Mouse (Mus musculus): ENCODE results near the gene Glt28d2.
"Not testable (repeated sequence)": the region's sequence is repeated elsewhere in the genome, so short reads cannot be mapped to it uniquely, and the experiment has no call there.

Glt28d2 gene

DNA sequence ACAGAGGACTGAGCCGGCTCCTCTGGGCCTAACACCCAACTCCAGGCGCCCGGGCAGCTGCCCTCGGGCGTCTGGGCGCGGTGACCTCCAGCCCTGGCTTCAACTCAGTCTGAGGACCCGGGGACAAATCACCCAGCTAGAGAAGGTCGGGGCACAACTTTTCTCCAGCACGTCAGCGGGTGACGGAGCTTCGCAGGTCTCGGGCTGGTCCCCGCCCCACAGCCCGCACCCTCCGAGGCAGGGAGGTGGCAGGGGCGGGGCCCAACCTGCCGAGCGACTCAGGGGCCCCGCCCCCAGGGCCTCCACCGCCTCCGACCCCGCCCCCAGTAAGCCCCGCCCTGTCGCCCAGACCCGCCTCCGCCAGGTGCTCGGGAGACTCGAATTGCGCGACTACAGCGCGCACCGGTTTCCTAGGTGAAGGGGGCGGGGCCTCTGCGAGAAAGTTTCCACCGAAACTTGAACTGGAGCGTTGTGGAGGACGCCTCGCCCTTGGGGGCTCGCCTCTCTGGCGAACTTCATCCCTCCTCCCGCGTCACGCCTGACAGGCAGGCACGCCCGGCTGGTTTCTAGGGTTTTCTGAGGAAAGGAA is at the start of gene Glt28d2, which contains the start of gene Gm37240:
Gene Glt28d2, minus strand, starts transcription at position 278 of the 589 bp plus-strand sequence.
Gene Gm37240, minus strand, starts transcription at position 280 of the 589 bp plus-strand sequence.
- peak; percentile 92 for DNase-seq (ENCODE audit: low spot score)

DNA sequence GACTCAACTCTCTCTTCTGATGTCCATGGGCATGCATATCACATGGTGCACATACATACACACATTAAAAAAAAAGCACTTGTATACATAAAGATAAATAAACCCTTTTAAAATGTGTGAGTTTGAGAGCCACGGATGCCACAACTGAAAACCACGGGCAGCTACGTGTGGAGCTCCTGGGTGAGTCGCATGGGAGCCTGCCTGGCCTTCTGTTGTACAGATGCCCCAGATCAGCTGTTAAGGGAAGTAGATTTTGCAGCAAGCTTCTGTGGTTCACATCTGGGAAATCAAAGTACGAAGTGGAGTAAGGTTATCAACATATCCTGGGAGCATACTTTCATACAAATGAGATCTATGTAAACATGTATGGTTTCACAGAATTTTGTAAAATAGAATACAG is 46.3 kb upstream of the Glt28d2 start:
- DNase-seq (ENCODE audit: low spot score) = no peak

DNA sequence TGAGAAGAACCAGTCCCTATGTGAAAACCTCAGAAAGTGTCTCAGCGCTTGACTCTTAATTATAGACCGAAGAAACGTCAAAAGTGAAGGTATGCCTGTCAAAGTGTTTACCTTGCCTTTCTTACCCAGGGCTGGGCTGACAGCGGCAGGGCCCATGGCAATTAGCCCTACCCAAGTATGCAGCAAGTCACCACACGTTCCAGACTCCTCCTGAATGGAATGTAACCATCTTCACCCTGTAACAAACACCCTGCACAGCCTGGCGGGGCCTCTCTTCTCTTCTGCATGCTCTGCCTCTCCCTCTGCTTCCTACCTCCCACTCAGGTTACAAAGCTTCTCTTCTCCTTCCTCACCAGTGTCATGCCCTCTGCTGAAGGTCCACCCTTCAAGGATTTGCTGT is 44.5 kb upstream of the Glt28d2 start:
- DNase-seq (ENCODE audit: low spot score) = peak; percentile 48

DNA sequence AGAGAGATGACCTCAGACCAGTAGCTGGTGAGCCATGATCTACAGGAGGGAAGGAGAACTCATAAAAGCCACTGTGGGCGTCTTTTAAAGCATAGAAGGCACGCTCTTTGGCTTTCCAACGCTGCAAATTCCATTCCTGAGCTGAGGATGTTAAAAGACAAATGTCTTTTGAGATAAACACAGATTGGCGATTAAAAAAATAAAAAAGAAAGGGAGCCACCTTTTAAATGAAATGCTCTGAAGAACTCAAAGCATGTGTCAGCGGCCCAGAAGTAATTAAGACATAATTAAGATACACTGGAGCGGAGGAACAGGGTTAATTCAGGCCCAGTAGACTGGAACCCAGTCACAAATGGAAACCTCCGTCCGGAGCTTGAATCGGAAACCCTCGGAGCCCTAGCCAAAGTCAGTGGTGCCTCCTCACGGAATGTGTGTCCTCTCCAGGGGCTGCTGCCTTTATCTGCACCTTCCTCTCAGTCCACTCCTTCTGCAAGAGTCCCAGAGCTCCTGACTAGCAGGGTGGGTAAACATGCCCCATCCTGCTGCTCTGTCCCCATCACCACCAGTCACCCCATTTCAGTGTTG is 43.4 kb upstream of the Glt28d2 start:
- no peak for DNase-seq (ENCODE audit: low spot score)

DNA sequence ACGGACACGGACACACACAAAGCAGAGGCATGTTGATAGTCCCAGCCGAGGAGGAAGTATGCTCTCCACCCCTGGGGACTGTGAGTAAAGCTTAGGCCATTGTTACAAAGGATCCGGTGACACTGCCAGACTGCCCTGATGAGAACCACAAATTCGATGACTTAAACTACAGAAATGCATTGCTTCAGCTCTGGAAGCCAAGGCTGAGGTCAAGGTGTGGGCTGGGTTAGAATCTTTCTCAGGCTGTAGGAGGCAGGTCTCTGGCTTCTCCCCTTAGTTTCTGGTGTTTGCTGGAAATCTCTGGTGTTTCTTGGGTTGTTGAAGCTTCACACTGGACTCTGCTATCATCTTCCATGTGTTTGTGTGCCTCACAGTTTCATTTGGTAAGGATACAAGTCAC is 42.4 kb upstream of the Glt28d2 start:
- DNase-seq (ENCODE audit: low spot score) = no peak

DNA sequence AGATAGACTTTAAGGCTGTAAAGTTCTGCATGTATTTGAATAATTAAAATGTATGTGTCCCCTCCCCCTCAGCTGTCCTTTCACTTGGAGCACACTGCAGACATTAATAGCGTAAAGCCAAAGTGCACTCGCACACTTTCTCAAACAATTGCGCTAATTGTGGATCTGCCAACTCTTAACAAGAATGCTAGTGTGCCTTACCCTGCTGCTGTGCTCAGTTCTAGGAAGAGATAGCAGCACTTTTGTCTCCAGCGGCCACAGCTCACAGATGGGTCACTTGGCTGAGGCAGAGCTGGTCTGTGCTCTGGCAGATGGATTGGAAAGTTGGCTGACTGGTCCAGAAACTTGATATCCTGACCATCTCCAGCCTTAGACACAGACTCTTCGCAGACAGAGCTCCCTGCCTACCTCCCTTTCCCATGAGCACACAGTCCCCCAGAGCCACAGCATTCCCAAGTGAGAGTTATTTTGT is 40.9 kb upstream of the Glt28d2 start:
- DNase-seq (ENCODE audit: low spot score) = no peak

DNA sequence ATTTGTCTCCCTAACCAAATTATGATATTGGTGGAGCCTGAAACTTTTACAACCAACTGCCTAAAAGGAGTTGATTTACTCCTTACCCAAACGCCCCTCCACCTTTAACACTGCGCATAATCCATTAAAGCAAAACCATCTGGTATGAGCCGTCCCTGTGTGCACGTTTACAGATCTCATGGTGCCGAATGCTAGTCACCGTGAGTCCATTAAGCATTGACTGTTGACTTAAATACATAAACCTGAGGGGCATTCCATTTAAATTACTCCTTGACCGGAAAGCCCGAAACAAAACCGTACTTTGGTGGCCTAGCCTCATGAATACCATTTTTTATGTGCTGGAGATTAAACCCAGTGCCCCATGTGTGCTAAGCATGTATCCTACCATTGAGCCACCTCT is 40.0 kb upstream of the Glt28d2 start:
- DNase-seq (ENCODE audit: low spot score) = no peak

DNA sequence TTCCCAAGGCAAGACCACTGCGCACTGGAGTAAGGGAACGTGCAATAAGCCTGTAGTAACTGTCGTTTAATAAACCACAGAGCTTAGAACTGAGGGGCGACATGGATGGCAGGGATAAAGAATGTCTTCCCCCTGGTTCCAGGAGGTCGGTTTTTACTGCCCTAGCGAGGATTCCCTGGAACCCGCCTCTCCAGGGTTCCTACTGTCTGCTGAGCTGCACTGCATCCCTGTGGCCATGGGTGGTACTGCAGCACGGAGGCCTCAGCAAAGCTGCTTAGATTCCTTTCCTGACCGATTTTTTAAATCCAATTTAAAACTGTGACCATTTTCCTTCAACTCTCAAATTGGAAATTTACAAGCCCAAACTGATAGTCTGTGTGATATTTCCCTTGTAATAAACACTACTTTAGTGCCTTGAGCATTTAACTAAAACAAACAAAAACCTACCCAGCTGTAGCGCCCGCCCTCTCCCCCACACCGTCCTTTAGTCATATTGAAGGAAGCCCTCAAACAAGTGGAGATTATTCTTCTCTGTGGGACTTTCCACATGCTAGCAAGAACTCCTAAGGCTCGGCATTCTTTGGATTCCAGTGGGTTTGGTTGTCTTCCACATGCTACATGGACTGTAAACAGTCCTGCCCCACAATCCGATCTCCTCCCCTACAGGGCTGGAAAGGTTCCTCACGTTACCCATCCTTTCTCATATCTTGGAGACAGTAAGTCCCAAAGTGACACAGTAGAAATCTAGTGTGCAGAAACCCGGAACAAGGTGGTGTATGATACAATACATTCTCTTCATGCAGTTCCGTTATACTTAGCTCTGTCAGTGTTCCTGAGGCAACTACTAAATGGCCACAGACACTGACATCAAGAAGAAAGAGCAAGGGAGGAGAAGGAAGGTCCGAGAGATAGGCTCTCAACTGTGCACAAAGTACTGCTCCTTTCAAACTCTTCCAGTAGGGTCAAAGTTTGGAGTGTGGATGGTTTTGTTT is 36.9 kb upstream of the Glt28d2 start:
- peak; percentile 85 for DNase-seq (ENCODE audit: low spot score)

DNA sequence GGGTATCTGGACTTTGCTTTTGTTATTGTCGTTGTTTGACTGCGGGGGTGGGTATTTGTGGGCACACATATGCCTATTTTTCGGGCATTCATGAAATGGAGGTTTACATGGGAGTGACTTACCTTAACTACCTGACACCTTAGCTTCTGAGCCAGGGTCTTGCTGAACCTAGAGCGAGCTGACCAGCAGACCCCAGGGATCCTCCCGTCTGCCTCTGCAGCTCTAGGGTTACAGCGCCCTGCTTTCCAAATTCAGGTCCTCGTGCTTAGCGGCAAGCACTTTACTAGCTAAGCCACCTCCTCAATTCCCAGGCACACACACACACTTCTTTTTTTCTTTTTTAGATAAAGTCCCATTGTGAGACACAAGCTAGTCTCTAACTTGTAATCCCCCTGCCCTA is 36.0 kb upstream of the Glt28d2 start:
- DNase-seq (ENCODE audit: low spot score) = no peak

DNA sequence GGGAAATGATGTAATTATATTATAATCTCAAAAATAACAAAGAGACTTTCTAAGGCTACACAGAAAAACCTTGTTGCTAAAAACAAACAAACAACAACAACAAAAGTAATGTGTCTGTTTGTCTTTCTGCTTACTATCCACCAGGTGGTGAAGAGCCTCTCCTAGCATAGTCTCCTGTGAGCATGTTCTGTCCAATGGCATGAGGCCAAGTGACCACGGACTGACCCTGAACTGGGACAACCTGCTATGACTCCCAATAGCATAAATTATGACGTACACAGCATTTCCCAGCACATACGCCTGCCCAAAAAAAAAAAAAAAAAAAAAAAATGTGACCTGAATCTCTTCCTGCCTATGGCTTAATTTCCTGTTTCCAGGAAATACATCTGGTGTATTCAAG is 35.0 kb upstream of the Glt28d2 start:
- DNase-seq (ENCODE audit: low spot score) = peak; percentile 46

DNA sequence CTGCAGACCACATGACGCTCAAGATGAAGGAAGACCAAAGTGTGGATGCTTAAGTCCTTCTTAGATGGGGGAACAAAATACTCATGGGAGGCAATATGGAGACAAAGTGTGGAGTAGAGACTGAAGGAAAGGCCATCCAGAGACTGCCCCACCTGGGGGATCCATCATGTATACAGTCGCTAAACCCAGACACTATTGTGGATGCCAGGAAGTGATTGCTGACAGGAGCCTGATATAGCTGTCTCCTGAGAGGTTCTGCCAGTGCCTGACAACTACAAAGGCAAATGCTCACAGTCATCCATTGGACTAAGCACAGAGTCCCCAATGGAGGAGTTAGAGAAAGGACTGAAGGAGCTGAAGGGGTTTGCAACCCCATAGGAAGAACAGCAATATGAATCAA is 33.4 kb upstream of the Glt28d2 start:
- DNase-seq (ENCODE audit: low spot score) = not testable (repeated sequence)

DNA sequence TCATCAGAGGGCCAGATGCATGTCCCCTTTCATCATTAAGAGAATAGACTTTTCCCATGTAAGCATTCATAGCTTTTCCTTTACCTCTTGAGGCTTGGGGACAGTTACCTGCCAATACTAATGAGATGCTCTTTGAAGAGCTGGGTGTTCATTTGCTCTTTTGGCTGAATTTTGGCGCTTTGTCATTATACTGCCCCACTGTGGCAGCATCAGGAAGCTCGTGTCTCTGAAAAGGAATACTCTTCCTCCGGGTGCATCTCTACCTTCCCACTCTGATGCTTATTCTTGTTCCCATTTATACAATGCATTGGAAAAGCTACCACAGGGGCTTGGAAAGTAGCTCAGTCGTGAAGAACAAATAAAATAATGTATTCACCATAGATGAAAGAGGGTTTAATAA is 30.3 kb upstream of the Glt28d2 start:
- peak; percentile 33 for DNase-seq (ENCODE audit: low spot score)

DNA sequence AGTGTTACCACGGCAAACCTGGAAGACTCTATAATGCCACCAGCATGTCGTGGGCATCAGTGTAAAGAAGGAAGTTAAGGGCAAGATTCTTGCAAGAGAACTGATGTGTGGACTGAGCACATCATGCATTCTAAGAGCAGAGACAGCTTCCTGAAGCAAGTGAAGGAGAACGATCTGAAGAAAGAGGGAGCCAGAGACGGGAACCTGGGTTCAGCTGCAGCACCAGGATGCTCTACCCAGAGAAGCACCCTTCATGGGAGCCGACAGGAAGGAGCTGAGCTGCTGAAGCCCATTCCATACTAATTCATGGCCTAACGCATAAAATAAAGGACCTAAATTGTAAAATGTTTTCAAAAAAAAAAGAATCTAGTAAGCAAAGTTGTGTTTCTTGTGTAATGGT is 27.5 kb upstream of the Glt28d2 start:
- DNase-seq (ENCODE audit: low spot score) = no peak

DNA sequence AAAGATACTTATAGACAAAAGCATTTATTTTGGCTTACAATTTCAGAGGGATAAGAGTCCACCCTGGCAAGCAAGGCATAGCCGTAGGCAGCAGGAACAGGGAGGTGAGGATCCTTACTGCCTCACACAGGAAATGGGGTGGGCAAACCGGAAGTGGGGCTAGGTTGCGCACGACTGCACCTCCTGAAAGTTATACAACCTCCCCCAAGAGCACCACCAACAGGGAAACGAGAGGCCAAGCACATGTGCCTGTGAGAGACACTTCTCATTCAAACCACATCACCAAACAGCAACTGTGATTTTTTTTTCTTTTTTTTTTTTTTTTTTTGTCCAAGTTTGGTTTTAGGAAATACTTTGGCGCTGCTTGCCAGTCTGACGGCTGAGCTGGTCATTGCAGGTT is 19.8 kb upstream of the Glt28d2 start:
- no peak for DNase-seq (ENCODE audit: low spot score)

DNA sequence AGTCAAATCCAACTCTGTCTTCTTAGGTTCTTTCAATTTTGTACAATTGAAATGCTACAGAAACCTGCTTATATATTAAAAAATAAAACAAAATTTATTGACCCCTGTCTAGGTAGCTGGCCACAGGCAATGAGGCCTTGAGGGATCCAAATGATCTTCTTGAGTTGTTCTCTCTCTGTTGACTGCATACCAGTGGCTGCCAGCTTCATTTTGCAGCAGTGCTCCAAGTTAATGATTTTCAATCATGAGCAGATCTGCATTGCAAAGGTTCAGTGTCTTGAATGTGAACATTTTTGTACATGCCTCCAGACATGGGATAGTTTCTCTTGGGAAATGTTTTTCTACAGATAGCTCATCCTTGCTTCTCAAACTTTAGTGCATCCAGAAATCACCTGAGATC is 17.1 kb upstream of the Glt28d2 start:
- DNase-seq (ENCODE audit: low spot score) = no peak

DNA sequence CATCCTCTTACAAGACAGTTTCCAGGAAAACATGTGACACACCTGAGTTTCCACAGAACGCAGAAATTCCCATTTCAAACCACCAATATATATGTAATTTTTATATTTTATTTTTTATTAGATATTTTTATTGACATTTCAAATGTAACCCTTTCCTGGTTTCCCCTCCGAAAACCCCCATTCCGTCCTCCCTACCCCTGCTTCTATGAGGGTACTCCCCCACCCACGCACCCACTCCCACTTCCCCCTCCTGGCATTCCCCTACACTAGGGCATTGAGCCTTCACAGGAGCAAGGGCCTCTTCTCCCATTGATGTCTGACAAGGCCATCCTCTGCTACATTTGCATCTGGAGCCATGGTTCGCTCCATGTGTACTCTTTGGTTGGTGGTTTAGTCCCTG is 7.7 kb upstream of the Glt28d2 start:
- DNase-seq (ENCODE audit: low spot score) = no peak

DNA sequence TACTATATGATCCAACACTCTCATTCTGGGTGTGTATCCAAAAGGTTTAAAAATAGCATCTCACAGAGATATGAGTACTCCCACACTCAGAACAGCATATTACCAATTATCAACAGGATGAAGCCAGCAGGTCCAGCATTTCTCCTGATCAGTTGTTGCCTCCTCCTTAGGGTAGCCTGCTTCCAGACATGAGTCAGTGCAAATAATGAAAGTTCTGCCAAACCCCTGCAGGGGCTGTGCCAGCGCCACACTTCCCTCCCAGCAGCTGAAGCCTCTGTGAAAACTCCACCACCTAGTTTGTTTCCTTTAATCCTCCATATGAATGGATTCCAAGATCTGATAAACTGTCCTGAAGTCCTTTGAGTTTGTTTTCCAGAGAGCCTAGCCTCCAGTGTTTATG is 4.3 kb upstream of the Glt28d2 start:
- DNase-seq (ENCODE audit: low spot score) = no peak

DNA sequence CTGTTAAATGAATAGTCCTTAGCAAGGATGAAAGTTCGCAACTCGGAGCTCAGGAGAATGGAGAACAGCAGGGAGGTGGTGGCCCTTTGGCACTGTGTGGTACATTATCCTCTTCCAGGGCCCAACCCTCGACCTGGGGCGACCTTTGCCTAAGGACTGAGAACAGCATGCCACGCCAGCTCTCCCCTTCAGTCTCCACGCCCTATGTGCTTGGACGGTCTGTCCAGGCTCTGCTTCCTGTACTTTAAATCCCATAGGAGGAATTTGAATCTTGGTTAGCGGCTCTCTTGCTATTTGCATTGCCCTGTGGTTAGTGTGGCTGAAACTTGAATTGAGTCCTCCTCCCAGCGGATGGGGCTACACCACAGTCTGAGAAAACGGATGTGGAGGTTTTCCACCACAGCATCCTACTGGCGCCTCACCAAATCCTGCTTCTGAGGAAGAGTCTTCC is 930 bp upstream of the Glt28d2 start:
- peak; percentile 11 for DNase-seq (ENCODE audit: low spot score)

DNA sequence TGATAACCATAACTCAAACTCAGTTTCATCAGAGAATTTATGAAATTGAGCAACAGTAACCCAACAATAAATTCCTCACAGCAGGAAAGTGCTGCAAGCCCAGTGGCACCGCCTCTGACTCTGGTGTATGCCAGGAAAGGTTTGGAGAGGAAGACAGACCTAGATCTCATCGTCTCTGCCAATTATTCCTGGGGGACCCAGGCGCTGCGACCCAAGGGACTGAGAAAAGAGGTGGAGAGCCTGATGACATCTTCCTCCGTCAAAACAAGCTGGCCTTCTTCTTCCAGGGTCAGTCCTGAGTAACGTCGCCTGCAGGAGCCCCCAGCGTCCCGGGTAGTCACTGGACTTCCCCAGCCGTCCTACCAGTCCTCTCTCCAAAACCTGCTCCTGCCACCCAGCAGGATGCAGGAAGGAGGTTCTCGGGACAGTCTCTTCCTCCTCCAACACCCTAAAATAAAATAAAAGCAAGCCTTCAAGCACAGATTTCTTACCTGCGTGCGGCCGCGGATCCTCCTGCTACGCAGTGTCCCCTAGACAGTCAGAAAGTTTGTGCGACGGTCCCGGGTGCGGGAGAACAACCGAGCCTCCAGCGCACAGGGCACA is 579 bp downstream of the Glt28d2 start:
- peak; percentile 12 for DNase-seq (ENCODE audit: low spot score)

DNA sequence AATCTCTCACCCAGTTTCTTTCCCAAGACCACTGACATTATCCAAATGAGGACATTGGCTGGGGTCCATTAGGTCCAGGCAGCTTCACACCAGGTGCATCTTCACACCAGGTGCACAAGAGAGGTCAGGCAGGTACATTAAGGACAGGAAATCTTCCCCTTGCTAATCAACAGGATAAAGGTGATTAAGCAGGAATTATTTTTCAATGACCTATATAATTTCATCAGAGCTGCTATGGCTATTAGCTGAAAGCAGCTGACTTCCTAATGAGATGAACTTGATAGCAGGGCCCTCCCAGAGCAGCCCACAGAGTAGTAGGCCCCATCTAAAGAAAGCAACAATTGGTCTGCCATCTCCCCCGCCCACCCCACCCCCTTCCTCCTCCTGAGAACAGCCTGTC is 1.4 kb downstream of the Glt28d2 start:
- DNase-seq (ENCODE audit: low spot score) = no peak

DNA sequence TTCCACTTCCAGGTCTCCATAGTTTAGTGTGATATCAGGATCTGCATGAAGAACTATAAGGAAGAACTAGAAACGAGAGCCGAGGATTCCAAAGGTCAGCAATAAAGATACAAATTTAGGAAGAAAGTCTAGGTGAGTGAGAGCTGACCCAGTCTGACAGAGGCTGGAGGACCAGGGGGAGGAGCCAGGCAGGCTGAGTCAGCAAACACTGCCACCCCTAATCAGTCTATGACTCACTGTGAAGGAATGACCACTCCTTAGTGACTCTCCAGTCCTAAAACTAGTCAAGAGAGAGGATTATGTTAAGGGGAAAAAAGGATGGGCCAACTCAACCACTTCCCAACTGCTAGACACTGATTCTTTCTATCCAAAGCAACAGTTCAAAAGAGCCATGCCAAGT is 6.6 kb downstream of the Glt28d2 start:
- peak; percentile 77 for DNase-seq (ENCODE audit: low spot score)

DNA sequence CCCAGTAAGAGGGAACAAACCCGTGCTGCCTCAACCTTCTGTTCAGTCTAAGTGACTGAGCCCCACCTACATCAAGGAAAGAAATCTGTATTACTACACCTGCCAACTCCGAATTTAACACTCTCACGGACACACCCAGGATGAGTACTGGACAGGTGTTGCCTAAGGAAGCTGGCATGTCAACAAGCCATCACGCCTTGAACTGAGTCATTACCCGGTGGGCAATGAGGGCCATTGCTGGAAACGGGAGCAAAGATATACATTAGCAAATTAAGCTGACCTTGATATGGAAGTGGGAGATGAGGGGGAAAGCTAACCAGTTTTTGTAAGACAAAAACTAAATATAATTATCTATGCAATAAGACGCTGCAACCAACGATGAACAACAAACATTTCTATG is 7.2 kb downstream of the Glt28d2 start:
- no peak for DNase-seq (ENCODE audit: low spot score)

All from urinary bladder, postnatal 14 days (tissue).